Mouse (Mus musculus): ENCODE measurements around the gene Olfr785.

DNA sequence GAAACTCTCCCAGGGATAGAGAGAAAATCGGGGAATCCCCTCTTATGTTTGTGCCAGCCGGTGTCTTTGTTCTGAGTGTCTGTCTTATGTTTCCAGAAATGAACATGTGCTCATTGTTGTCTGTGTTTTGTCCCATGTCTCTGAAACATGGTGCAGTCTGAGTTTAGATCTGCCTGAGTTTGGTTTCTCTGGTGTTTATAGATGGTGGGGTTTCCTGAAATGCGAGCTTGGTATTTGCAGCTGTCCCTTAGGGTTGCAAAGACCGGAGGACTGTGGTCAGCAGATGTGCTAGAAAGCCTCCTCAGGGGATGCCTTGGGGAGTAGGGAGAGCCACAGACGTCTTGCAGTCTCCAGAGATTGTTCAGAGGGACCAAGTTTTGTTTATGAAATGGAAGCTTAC, 47.9 kb upstream of the Olfr785 start:
- TF ChIP-seq CTCF (IDR thresholded peaks at IDR 0.05; ENCODE audit: extremely low read depth, insufficient read depth, low read length) (no peak), POLR2A (IDR thresholded peaks at IDR 0.05; ENCODE audit: extremely low read depth, insufficient read depth, low read length) (no peak)
